Mouse (Mus musculus): ENCODE measurements at regions not wholly inside any gene's neighbourhood (a gene's known extent, or its start where the extent isn't known, plus 50 kb on each side); places are given as distances from the start of the nearest gene placed in this dataset.

GRCm38 (mm10) chr17:52459303-52459996, 143.1 kb upstream of the Kcnh8 start:
- TF ChIP-seq CTCF (IDR thresholded peaks at IDR 0.05; ENCODE audit: low read depth, low read length) (no peak), POLR2A (IDR thresholded peaks at IDR 0.05; ENCODE audit: insufficient read depth, low read length) (no peak)
